Comparison of ENCODE assay signal across 13 mouse cellular contexts in genomic region chr9:21497050-21497542, GRCm38 (mm10). TPM values are rescaled to one million over a fixed set of nuclear protein-coding genes. Genes with fewer than 3 reads are reported as not detected.
A peak's percentile ranks its signal among the peaks of the same experiment; 100 is the strongest.
DNase-seq lines count a peak whose midpoint lies in the region; ATAC-seq and TF ChIP-seq lines count a peak whose summit lies in the region.
"Had no signal": no experiment of that assay in that cellular context is flagged by ENCODE, and none has a peak within 500 bp of the region (broad histone marks: within the 10 kb centered on the region; RNA-seq: fewer than 3 reads in every experiment).

No protein-coding gene starts in this region.

- intact Hi-C loops in gastrocnemius, adult 2 months (cut with DNase I), result no loop called here

- WGBS in lung, embryonic 16.5 days, result 90% methylated on average over 16 of the region's 16 CpGs
- 88% methylated on average over 16 of the region's 16 CpGs for whole genome bisulfite sequencing in lung, adult 2 months
- WGBS in embryonic facial prominence, embryonic 13.5 days, result 48% methylated on average over 16 of the region's 16 CpGs
- 92% methylated on average over 16 of the region's 16 CpGs for WGBS in neural tube, embryonic 14.5 days

- peaks cover 14% of the 10 kb centered on the region for H3K36me3 ChIP-seq in lung, embryonic 16.5 days (ENCODE audit: control insufficient read depth, insufficient read depth, low read length)
- H3K36me3 ChIP-seq in embryonic facial prominence, embryonic 13.5 days, result peaks cover 44% of the 10 kb centered on the region
- H3K36me3 ChIP-seq in neural tube, embryonic 14.5 days (ENCODE audit: control insufficient read depth, insufficient read depth, low read length), result peaks cover 6% of the 10 kb centered on the region; the same call in 1 of the 2 replicates

- peak overlapping the region; percentile 65 for H3K4me3 ChIP-seq in gastrocnemius, adult 2 months
- no peak overlapping the region for H3K4me3 ChIP-seq in lung, embryonic 16.5 days (ENCODE audit: low read length)
- H3K4me3 ChIP-seq in lung, adult 2 months (replicated peaks; ENCODE audit: extremely low read depth, low read depth, low read length), result no peak overlapping the region
- peak overlapping the region; percentile 42 for H3K4me3 ChIP-seq in embryonic facial prominence, embryonic 13.5 days
- no peak overlapping the region for H3K4me3 ChIP-seq in neural tube, embryonic 14.5 days (ENCODE audit: low read depth, low read length)

- H3K4me2 ChIP-seq in lung, embryonic 16.5 days (ENCODE audit: low read depth, low read length), result no peak overlapping the region
- H3K4me2 ChIP-seq in embryonic facial prominence, embryonic 13.5 days, result peak overlapping the region; percentile 69
- no peak overlapping the region for H3K4me2 ChIP-seq in neural tube, embryonic 14.5 days (ENCODE audit: low read depth, low read length)
- H3K4me2 ChIP-seq: midbrain, embryonic 11.5 days had no signal

- TF ChIP-seq POLR2A in lung, adult 2 months (IDR thresholded peaks at IDR 0.05; ENCODE audit: borderline replicate concordance, extremely low read depth, low read depth, low read length), result no peak

- no peak overlapping the region for H3K9ac ChIP-seq in lung, embryonic 16.5 days (ENCODE audit: low read length)
- peak overlapping the region; percentile 72 for H3K9ac ChIP-seq in embryonic facial prominence, embryonic 13.5 days
- no peak overlapping the region for H3K9ac ChIP-seq in neural tube, embryonic 14.5 days (replicated peaks; ENCODE audit: low read depth, low read length)

- no peak for ATAC-seq in lung, embryonic 16.5 days (ENCODE audit: low read depth)
- no peak; the same call in 1 of the 2 replicates for ATAC-seq in embryonic facial prominence, embryonic 13.5 days (ENCODE audit: insufficient number of reproducible peaks, insufficient read depth, low FRiP score, low TSS enrichment, low read depth)
- no peak for ATAC-seq in neural tube, embryonic 14.5 days (ENCODE audit: low read depth)
- no peak for ATAC-seq in erythroid progenitor cell, adult 5-6 weeks (replicated peaks; ENCODE audit: low FRiP score, poor library complexity, severe bottlenecking)
- ATAC-seq: activated CD4-positive, CD25-positive, alpha-beta regulatory T cell, adult 4 months had no signal

- no peak for DNase-seq in gastrocnemius, adult 2 months
- DNase-seq in gastrocnemius, postnatal 25 days, result no peak
- DNase-seq in lung, adult 2 months, result no peak
- DNase-seq in cerebellum, postnatal 4 days (ENCODE audit: low spot score in 2 of 2), result no peak
- DNase-seq: cerebellum, adult 11 months; heart, postnatal 4 days; liver had no signal

- no peaks in the 10 kb centered on the region for H3K4me1 ChIP-seq in lung, embryonic 16.5 days (replicated peaks; ENCODE audit: control insufficient read depth, insufficient read depth, low read length)
- no peaks in the 10 kb centered on the region for H3K4me1 ChIP-seq in lung, adult 2 months (ENCODE audit: control insufficient read depth, insufficient read depth, low read length)
- H3K4me1 ChIP-seq in embryonic facial prominence, embryonic 13.5 days, result peaks cover 51% of the 10 kb centered on the region
- no peaks in the 10 kb centered on the region for H3K4me1 ChIP-seq in neural tube, embryonic 14.5 days (ENCODE audit: control insufficient read depth, insufficient read depth, low read length)

- H3K9me3 ChIP-seq in lung, embryonic 16.5 days (ENCODE audit: control insufficient read depth, low read length), result no peaks in the 10 kb centered on the region
- no peaks in the 10 kb centered on the region for H3K9me3 ChIP-seq in embryonic facial prominence, embryonic 13.5 days
- H3K9me3 ChIP-seq in neural tube, embryonic 14.5 days (ENCODE audit: control insufficient read depth, low read length), result no peaks in the 10 kb centered on the region

- no peak for TF ChIP-seq CTCF in gastrocnemius, adult 2 months (IDR thresholded peaks at IDR 0.05)
- TF ChIP-seq CTCF in lung, adult 2 months (IDR thresholded peaks at IDR 0.05; ENCODE audit: insufficient read depth, low read length), result no peak

- H3K27me3 ChIP-seq in lung, embryonic 16.5 days (ENCODE audit: control insufficient read depth, insufficient read depth, low read depth, low read length), result no peaks in the 10 kb centered on the region
- no peaks in the 10 kb centered on the region for H3K27me3 ChIP-seq in embryonic facial prominence, embryonic 13.5 days
- H3K27me3 ChIP-seq in neural tube, embryonic 14.5 days (ENCODE audit: control insufficient read depth, insufficient read depth, low read length), result no peaks in the 10 kb centered on the region

- peak overlapping the region; percentile 80 for H3K27ac ChIP-seq in gastrocnemius, adult 2 months
- peak overlapping the region; percentile 3; the same call in 1 of the 2 replicates for H3K27ac ChIP-seq in lung, embryonic 16.5 days (ENCODE audit: low read length)
- peak overlapping the region; percentile 99 for H3K27ac ChIP-seq in embryonic facial prominence, embryonic 13.5 days
- H3K27ac ChIP-seq in neural tube, embryonic 14.5 days (ENCODE audit: low read depth, low read length), result peak overlapping the region; percentile 5; the same call in 1 of the 2 replicates

RNA-seq across cellular contexts. Expression of gene Tmed1, which starts 13.0 kb away (rescaled TPM):
- 10 to 100 TPM; 28.9 to 35.8 TPM for total RNA-seq in gastrocnemius, adult 2 months (2021)
- total RNA-seq in gastrocnemius, postnatal 25 days (2021), result 10 to 100 TPM; 27.6 to 28.1 TPM
- 115 and 118 TPM in 2 replicates for polyA plus RNA-seq in lung, embryonic 16.5 days (2015; fragmentation: Nextera tagmentation; extraction: Ambion mirVana)
- polyA plus RNA-seq in lung, adult 2 months (2012; rRNA removed), result 26.5 and 28.4 TPM in 2 replicates
- 112 and 123 TPM in 2 replicates for polyA plus RNA-seq in embryonic facial prominence, embryonic 13.5 days (2015; fragmentation: Nextera tagmentation; extraction: Ambion mirVana)
- 42.2 and 45.7 TPM in 2 replicates for polyA plus RNA-seq in neural tube, embryonic 14.5 days (2014; fragmentation: Nextera tagmentation; extraction: Ambion mirVana)
- total RNA-seq in erythroid progenitor cell, adult 5-6 weeks (2015; ENCODE audit: low replicate concordance), result 6.7 TPM in 1 of 2 replicates, not detected in the other
- total RNA-seq in erythroid progenitor cell, adult 5-6 weeks (2017; ENCODE audit: low replicate concordance), result 1.8 and 2.0 TPM in 2 replicates

RNA-seq across cellular contexts. Expression of gene AB124611, which starts 28.9 kb away (rescaled TPM):
- total RNA-seq in gastrocnemius, adult 2 months (2021), result 1 to 10 TPM in 1 of 2 experiments, under 1 TPM in 1; 0.74 to 1.3 TPM
- total RNA-seq in gastrocnemius, postnatal 25 days (2021), result under 1 TPM; 0.56 to 0.67 TPM
- 3.9 and 4.0 TPM in 2 replicates for polyA plus RNA-seq in lung, embryonic 16.5 days (2015; fragmentation: Nextera tagmentation; extraction: Ambion mirVana)
- 7.8 and 11.3 TPM in 2 replicates for polyA plus RNA-seq in lung, adult 2 months (2012; rRNA removed)
- 6.2 and 7.3 TPM in 2 replicates for polyA plus RNA-seq in embryonic facial prominence, embryonic 13.5 days (2015; fragmentation: Nextera tagmentation; extraction: Ambion mirVana)
- polyA plus RNA-seq in neural tube, embryonic 14.5 days (2014; fragmentation: Nextera tagmentation; extraction: Ambion mirVana), result 2.5 and 3.0 TPM in 2 replicates
- total RNA-seq in erythroid progenitor cell, adult 5-6 weeks (2015; ENCODE audit: low replicate concordance), result 35.0 and 42.3 TPM in 2 replicates
- 17.2 and 18.6 TPM in 2 replicates for total RNA-seq in erythroid progenitor cell, adult 5-6 weeks (2017; ENCODE audit: low replicate concordance)

RNA-seq across cellular contexts. Expression of gene Carm1, which starts 49.6 kb away (rescaled TPM):
- total RNA-seq in gastrocnemius, adult 2 months (2021), result 10 to 100 TPM; 54.6 to 57.2 TPM
- total RNA-seq in gastrocnemius, postnatal 25 days (2021), result 10 to 100 TPM; 58.2 to 60.9 TPM
- 17.1 and 20.8 TPM in 2 replicates for polyA plus RNA-seq in lung, embryonic 16.5 days (2015; fragmentation: Nextera tagmentation; extraction: Ambion mirVana)
- polyA plus RNA-seq in lung, adult 2 months (2012; rRNA removed), result 73.3 and 85.3 TPM in 2 replicates
- polyA plus RNA-seq in embryonic facial prominence, embryonic 13.5 days (2015; fragmentation: Nextera tagmentation; extraction: Ambion mirVana), result 46.2 and 47.1 TPM in 2 replicates
- 30.1 and 36.4 TPM in 2 replicates for polyA plus RNA-seq in neural tube, embryonic 14.5 days (2014; fragmentation: Nextera tagmentation; extraction: Ambion mirVana)
- total RNA-seq in erythroid progenitor cell, adult 5-6 weeks (2015; ENCODE audit: low replicate concordance), result 137 and 146 TPM in 2 replicates
- total RNA-seq in erythroid progenitor cell, adult 5-6 weeks (2017; ENCODE audit: low replicate concordance), result 95.5 and 100 TPM in 2 replicates

Comparison
In these comparisons a context has a peak if more than half of its experiments do, and no peak if none do; other contexts are left out.
1. H3K27ac ChIP-seq: peak in every context shown above with its lines; median percentile 99 in embryonic facial prominence, embryonic 13.5 days; 80 in gastrocnemius, adult 2 months; 5 in neural tube, embryonic 14.5 days; 3 in lung, embryonic 16.5 days.
2. H3K4me3 ChIP-seq: peak in gastrocnemius, adult 2 months (single experiment) and embryonic facial prominence, embryonic 13.5 days (single experiment); none in lung, embryonic 16.5 days (single experiment), lung, adult 2 months (single experiment) and neural tube, embryonic 14.5 days (single experiment).